Mouse (Mus musculus) heart, embryonic 13.5 days (tissue): ENCODE measurements around the gene Agap2. TPM values are rescaled to one million over a fixed set of nuclear protein-coding genes. Genes with fewer than 3 reads are reported as not detected.
"Not testable (repeated sequence)": the region's sequence is repeated elsewhere in the genome, so short reads cannot be mapped to it uniquely, and the experiment has no call there.

ENCODE experiments used
- ATAC-seq: fragments of 200-750 bp; cut with Nextera tagmentation; 2 replicates; pipeline ENCODE4 v1.8.0; 2017; ENCODE audit warnings: moderate TSS enrichment; ENCODE audit not compliant: insufficient number of reproducible peaks, low FRiP score, low TSS enrichment; ENCODE audit errors: extremely low read depth
- H3K27ac ChIP-seq: fragments of 300-500 bp; sonication (generic); replicated peaks from 2 replicates; pipeline ENCODE4 v1.5.1; 2015; ENCODE audit warnings: moderate library complexity, mild to moderate bottlenecking, inconsistent platforms
- H3K27me3 ChIP-seq: fragments of 300-500 bp; sonication (generic); replicated peaks from 2 replicates; pipeline ENCODE4 v1.6.1; 2015; ENCODE audit warnings: mild to moderate bottlenecking, inconsistent platforms
- H3K36me3 ChIP-seq: fragments of 300-500 bp; sonication (generic); 2 replicates; pipeline ENCODE4 v1.6.1; 2015; ENCODE audit warnings: mild to moderate bottlenecking, inconsistent platforms
- H3K4me1 ChIP-seq: fragments of 300-500 bp; sonication (generic); 2 replicates; pipeline ENCODE4 v1.6.1; 2015; ENCODE audit warnings: inconsistent platforms
- H3K4me2 ChIP-seq: fragments of 300-500 bp; sonication (generic); 2 replicates; pipeline ENCODE4 v1.6.1; 2015; ENCODE audit warnings: inconsistent platforms, mild to moderate bottlenecking, moderate library complexity
- H3K4me3 ChIP-seq: fragments of 300-500 bp; sonication (generic); 2 replicates; pipeline ENCODE4 v1.5.1; 2015; ENCODE audit warnings: moderate library complexity, mild to moderate bottlenecking, inconsistent platforms
- H3K9ac ChIP-seq: fragments of 300-500 bp; sonication (generic); 2 replicates; pipeline ENCODE4 v1.6.1; 2015; ENCODE audit warnings: inconsistent platforms, mild to moderate bottlenecking, moderate library complexity
- H3K9me3 ChIP-seq: fragments of 300-500 bp; sonication (generic); 2 replicates; pipeline ENCODE4 v1.6.1; 2016; ENCODE audit warnings: inconsistent platforms
- WGBS: fragments of 180-500 bp; shearing (Covaris S2); methylation state at CpG from one replicate; pipeline ENCODE4 v1.1.7; 2015; ENCODE audit warnings: mixed read lengths; 5-methylcytosine and 5-hydroxymethylcytosine counted together
- polyA plus RNA-seq: library from polyadenylated mRNA; unstranded; fragments of >200 nt; fragmentation: Nextera tagmentation; extraction: Ambion mirVana; gene quantifications from 2 replicates; pipeline ENCODE4 v1.2.1, GENCODE M21; 2015

Gene Agap2
- polyA plus RNA-seq, 1 experiment from 2014 or later, result not detected

- WGBS, result 2% methylated on average over 58 of the region's 72 CpGs
- peak within 1 kb of the TSS; percentile 98 for H3K4me2 ChIP-seq
- peak within 1 kb of the TSS; percentile 86 for H3K9ac ChIP-seq
- peak; percentile 35 for ATAC-seq
- no peaks in the 10 kb centered on the region for H3K9me3 ChIP-seq
- H3K27me3 ChIP-seq, result peaks cover 69% of the 10 kb centered on the region
- H3K36me3 ChIP-seq, result peaks cover 16% of the 10 kb centered on the region
- H3K4me1 ChIP-seq, result peaks cover 38% of the 10 kb centered on the region
- H3K27ac ChIP-seq, result no peak within 1 kb of the TSS; the same call in 1 of the 2 replicates
- peak within 1 kb of the TSS; percentile 78 for H3K4me3 ChIP-seq
Measured at GRCm38 (mm10) chr10:127059968-127060916, 14.8 kb upstream of the Agap2 start, which contains the start of gene March9. Gene March9 (minus strand): TSS chr10:127060184.

- H3K9ac ChIP-seq, result no peak overlapping the region
- peaks cover 47% of the 10 kb centered on the region for H3K4me1 ChIP-seq
- peak overlapping the region; percentile 78 for H3K4me3 ChIP-seq
- H3K27ac ChIP-seq, result no peak overlapping the region
- peaks cover 62% of the 10 kb centered on the region for H3K27me3 ChIP-seq
- H3K9me3 ChIP-seq, result no peaks in the 10 kb centered on the region
- H3K36me3 ChIP-seq, result peaks cover 22% of the 10 kb centered on the region
- peak overlapping the region; percentile 98; the same call in 1 of the 2 replicates for H3K4me2 ChIP-seq
- no peak for ATAC-seq
- WGBS, result 50% methylated on average over 5 of the region's 5 CpGs
Measured at GRCm38 (mm10) chr10:127061085-127061484, 14.0 kb upstream of the Agap2 start.

- H3K36me3 ChIP-seq, result peaks cover 22% of the 10 kb centered on the region
- no peak overlapping the region for H3K27ac ChIP-seq
- H3K4me2 ChIP-seq, result no peak overlapping the region
- 66% methylated on average over 2 of the region's 2 CpGs for WGBS
- H3K4me3 ChIP-seq, result no peak overlapping the region
- H3K9me3 ChIP-seq, result no peaks in the 10 kb centered on the region
- ATAC-seq, result no peak
- peaks cover 57% of the 10 kb centered on the region for H3K27me3 ChIP-seq
- H3K9ac ChIP-seq, result no peak overlapping the region
- H3K4me1 ChIP-seq, result peaks cover 49% of the 10 kb centered on the region
Measured at GRCm38 (mm10) chr10:127061513-127061912, 13.6 kb upstream of the Agap2 start.

GRCm38 (mm10) chr10:127062101-127062500, 13.0 kb upstream of the Agap2 start:
- H3K9ac ChIP-seq, H3K4me3 ChIP-seq, ATAC-seq, H3K4me2 ChIP-seq, H3K9me3 ChIP-seq, H3K27ac ChIP-seq: not testable (repeated sequence)
- peaks cover 52% of the 10 kb centered on the region for H3K4me1 ChIP-seq
- WGBS, result 83% methylated on average over 4 of the region's 4 CpGs
- H3K36me3 ChIP-seq, result peaks cover 26% of the 10 kb centered on the region
- H3K27me3 ChIP-seq, result peaks cover 54% of the 10 kb centered on the region

DNA sequence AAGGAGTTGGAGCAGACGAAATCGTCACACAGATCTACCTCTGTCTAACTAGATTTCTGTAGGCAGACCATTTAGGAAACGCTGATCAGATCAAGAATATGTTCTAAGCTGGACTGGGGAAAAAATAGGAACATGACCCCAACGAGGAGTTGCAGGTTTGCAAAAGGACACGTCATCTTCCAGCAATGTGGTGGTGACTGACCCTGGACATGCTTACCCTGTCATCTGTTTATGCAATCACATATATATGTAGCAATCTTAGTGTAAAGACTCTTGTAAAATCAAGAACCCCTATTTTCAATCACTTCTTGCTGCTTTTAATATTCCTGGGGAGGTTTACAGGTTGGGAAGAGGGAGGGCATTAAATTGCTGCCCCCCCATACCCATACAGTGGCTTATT, 12.6 kb upstream of the Agap2 start:
- H3K27me3 ChIP-seq, result peaks cover 50% of the 10 kb centered on the region
- peak overlapping the region; percentile 69 for H3K4me2 ChIP-seq
- H3K27ac ChIP-seq, result no peak overlapping the region
- no peak overlapping the region for H3K4me3 ChIP-seq
- 61% methylated on average over 5 of the region's 5 CpGs for WGBS
- ATAC-seq, result no peak
- H3K9me3 ChIP-seq, result no peaks in the 10 kb centered on the region
- H3K36me3 ChIP-seq, result peaks cover 30% of the 10 kb centered on the region
- no peak overlapping the region for H3K9ac ChIP-seq
- H3K4me1 ChIP-seq, result peaks cover 52% of the 10 kb centered on the region

- H3K4me3 ChIP-seq, result peak within 1 kb of the TSS; percentile 66
- H3K9ac ChIP-seq, result peak within 1 kb of the TSS; percentile 92
- H3K27me3 ChIP-seq, result peaks cover 41% of the 10 kb centered on the region
- ATAC-seq, result peak; percentile 90
- H3K36me3 ChIP-seq, result peaks cover 39% of the 10 kb centered on the region
- peaks cover 48% of the 10 kb centered on the region for H3K4me1 ChIP-seq
- H3K27ac ChIP-seq, result peak within 1 kb of the TSS; percentile 81
- H3K4me2 ChIP-seq, result peak within 1 kb of the TSS; percentile 89
- WGBS, result under 1% methylated on average over 46 of the region's 46 CpGs
- H3K9me3 ChIP-seq, result no peaks in the 10 kb centered on the region
Measured at GRCm38 (mm10) chr10:127063239-127063872, 11.7 kb upstream of the Agap2 start, which contains the start of gene Cdk4. Gene Cdk4 (plus strand): TSS chr10:127063534.

GRCm38 (mm10) chr10:127063913-127064870, 10.9 kb upstream of the Agap2 start:
- Histone ChIP-seq H3K4me3 (peak overlapping the region; percentile 66), H3K27me3 (peaks cover 33% of the 10 kb centered on the region), H3K36me3 (peaks cover 43% of the 10 kb centered on the region), H3K4me2 (peak overlapping the region; percentile 89), H3K4me1 (peaks cover 48% of the 10 kb centered on the region), H3K9ac (peak overlapping the region; percentile 92), H3K9me3 (no peaks in the 10 kb centered on the region), H3K27ac (peak overlapping the region; percentile 81)
- 12% methylated on average over 37 of the region's 37 CpGs for WGBS
- ATAC-seq, result no peak

GRCm38 (mm10) chr10:127065981-127066380, 9.1 kb upstream of the Agap2 start:
- no peak for ATAC-seq
- Histone ChIP-seq H3K4me2 (no peak overlapping the region), H3K36me3 (peaks cover 43% of the 10 kb centered on the region), H3K9ac (no peak overlapping the region), H3K4me3 (no peak overlapping the region), H3K27me3 (peaks cover 15% of the 10 kb centered on the region), H3K4me1 (peaks cover 47% of the 10 kb centered on the region), H3K9me3 (no peaks in the 10 kb centered on the region), H3K27ac (peak overlapping the region; percentile 30; the same call in 1 of the 2 replicates)
- WGBS, result 47% methylated on average over 9 of the region's 9 CpGs

- Histone ChIP-seq H3K27ac (no peak overlapping the region), H3K4me1 (peaks cover 51% of the 10 kb centered on the region), H3K27me3 (peaks cover 10% of the 10 kb centered on the region), H3K9me3 (no peaks in the 10 kb centered on the region), H3K4me2 (no peak overlapping the region), H3K9ac (no peak overlapping the region), H3K4me3 (no peak overlapping the region), H3K36me3 (peaks cover 43% of the 10 kb centered on the region)
- WGBS, result 87% methylated on average over 14 of the region's 14 CpGs
- no peak for ATAC-seq
Measured at GRCm38 (mm10) chr10:127066519-127067018, 8.5 kb upstream of the Agap2 start.

- Histone ChIP-seq H3K4me1 (peaks cover 43% of the 10 kb centered on the region), H3K9me3 (no peaks in the 10 kb centered on the region), H3K9ac (peak overlapping the region; percentile 89), H3K36me3 (peaks cover 43% of the 10 kb centered on the region), H3K27ac (peak overlapping the region; percentile 92; the same call in 1 of the 2 replicates), H3K4me2 (peak overlapping the region; percentile 95), H3K27me3 (peaks cover 2% of the 10 kb centered on the region; the same call in 1 of the 2 replicates), H3K4me3 (peak overlapping the region; percentile 84)
- WGBS, result 79% methylated on average over 9 of the region's 9 CpGs
- no peak for ATAC-seq
Measured at GRCm38 (mm10) chr10:127068360-127069038, 6.6 kb upstream of the Agap2 start.
